Mouse (Mus musculus) CH12.LX (cell line): ENCODE measurements around the gene Krt17.

Experiments
- CTCF ChIP-seq, 2 experiments: IDR thresholded peaks in 1 of 2; conservative IDR thresholded peaks in 1 of 2; 2 replicates each; pipeline ENCODE4 v1.5.1; 2011 to 2012; ENCODE audit warnings: low read depth in 2 of 2, low read length in 2 of 2, improper control_type of control experiment in 1 of 2, inconsistent platforms in 1 of 2, mild to moderate bottlenecking in 1 of 2, moderate library complexity in 1 of 2
- EP300 ChIP-seq: IDR thresholded peaks from 2 replicates; pipeline ENCODE4 v1.6.1; 2011; ENCODE audit warnings: low read length, improper control_type of control experiment
- ETS1 ChIP-seq: conservative IDR thresholded peaks from 2 replicates; pipeline ENCODE4 v1.6.1; 2012; ENCODE audit warnings: low read depth, mild to moderate bottlenecking, inconsistent platforms, low read length, improper control_type of control experiment, moderate library complexity
- HCFC1 ChIP-seq: IDR thresholded peaks from 2 replicates; pipeline ENCODE4 v1.6.1; 2012; ENCODE audit warnings: low read depth, mild to moderate bottlenecking, inconsistent platforms, low read length, improper control_type of control experiment
- MAZ ChIP-seq: IDR thresholded peaks from 2 replicates; pipeline ENCODE4 v1.6.1; 2012; ENCODE audit warnings: low read depth, mild to moderate bottlenecking, inconsistent platforms, low read length, improper control_type of control experiment, moderate library complexity
- POLR2A ChIP-seq: IDR thresholded peaks from 2 replicates; pipeline ENCODE4 v1.6.1; 2011; ENCODE audit warnings: low read depth, mild to moderate bottlenecking, improper control_type of control experiment, low read length
- POLR2AphosphoS2 ChIP-seq: IDR thresholded peaks from 2 replicates; pipeline ENCODE4 v1.6.1; 2011; ENCODE audit warnings: low read depth, low read length, improper control_type of control experiment
- TBP ChIP-seq: conservative IDR thresholded peaks from 2 replicates; pipeline ENCODE4 v1.6.1; 2011; ENCODE audit warnings: low read depth, low read length, improper control_type of control experiment
- TCF12 ChIP-seq: IDR thresholded peaks from 2 replicates; pipeline ENCODE4 v1.6.1; 2014; ENCODE audit warnings: low read depth, mild to moderate bottlenecking, inconsistent platforms, low read length, improper control_type of control experiment

GRCm38 (mm10) chr11:100307900-100308299 is 47.1 kb upstream of the Krt17 start:
- TF ChIP-seq MAZ (no peak), TCF12 (no peak), TBP (no peak), HCFC1 (no peak), CTCF (conservative IDR thresholded peaks at IDR 0.05 in 1 of 2, IDR thresholded peaks at IDR 0.05 in 1 of 2; ENCODE audit: low read depth in 2 of 2, low read length in 2 of 2) (no peak), ETS1 (no peak), POLR2AphosphoS2 (no peak), POLR2A (no peak), EP300 (no peak)
